Mouse (Mus musculus) liver, embryonic 11.5 days (tissue): ENCODE results near the gene Mdga2. TPM values are rescaled to one million over a fixed set of nuclear protein-coding genes. Genes with fewer than 3 reads are reported as not detected.

ENCODE experiments used
- ATAC-seq: fragments of 200-750 bp; cut with Nextera tagmentation; replicated peaks from 2 replicates; pipeline ENCODE4 v1.8.0; 2017; ENCODE audit warnings: moderate number of reproducible peaks, mild to moderate bottlenecking, moderate TSS enrichment, moderate library complexity; ENCODE audit not compliant: low FRiP score
- DNase-seq: peaks from one replicate; pipeline ENCODE4 v3.0.0-alpha.2; 2017; ENCODE audit warnings: low spot score
- H3K27ac ChIP-seq: fragments of 300-500 bp; sonication (generic); 2 replicates; pipeline ENCODE4 v1.5.1; 2014; ENCODE audit warnings: mild to moderate bottlenecking, low read depth, low read length, control low read depth
- H3K27me3 ChIP-seq: fragments of 300-500 bp; sonication (generic); replicated peaks from 2 replicates; pipeline ENCODE4 v1.6.1; 2014; ENCODE audit warnings: low read length, mixed read lengths; ENCODE audit not compliant: control insufficient read depth, insufficient read depth
- H3K36me3 ChIP-seq: fragments of 300-500 bp; sonication (generic); 2 replicates; pipeline ENCODE4 v1.6.1; 2014; ENCODE audit warnings: mild to moderate bottlenecking, low read length, moderate library complexity, mixed read lengths; ENCODE audit not compliant: control insufficient read depth, insufficient read depth
- H3K4me1 ChIP-seq: fragments of 300-500 bp; sonication (generic); replicated peaks from 2 replicates; pipeline ENCODE4 v1.6.1; 2014; ENCODE audit warnings: low read length, mixed read lengths; ENCODE audit not compliant: control insufficient read depth, insufficient read depth
- H3K4me2 ChIP-seq: fragments of 300-500 bp; sonication (generic); 2 replicates; pipeline ENCODE4 v1.6.1; 2014; ENCODE audit warnings: mild to moderate bottlenecking, control low read depth, moderate library complexity
- H3K4me3 ChIP-seq: fragments of 300-500 bp; sonication (generic); 2 replicates; pipeline ENCODE4 v1.5.1; 2014; ENCODE audit warnings: low read depth, low read length, control low read depth
- H3K9ac ChIP-seq: fragments of 300-500 bp; sonication (generic); 2 replicates; pipeline ENCODE4 v1.6.1; 2014; ENCODE audit warnings: low read depth, low read length, control low read depth
- H3K9me3 ChIP-seq: fragments of 300-500 bp; sonication (generic); 2 replicates; pipeline ENCODE4 v1.6.1; 2016; ENCODE audit warnings: low read length, inconsistent platforms, mixed read lengths; ENCODE audit not compliant: control insufficient read depth
- WGBS: fragments of 180-500 bp; shearing (Covaris S2); extraction: QIAGEN DNeasy Blood & Tissue Kit; methylation state at CpG from one replicate; pipeline ENCODE4 v1.1.7; 2014; 5-methylcytosine and 5-hydroxymethylcytosine counted together
- polyA plus RNA-seq: library from polyadenylated mRNA; unstranded; fragments of >200 nt; fragmentation: Nextera tagmentation; extraction: Ambion mirVana; gene quantifications from 2 replicates; pipeline ENCODE4 v1.2.1, GENCODE M21; 2014

Gene Mdga2
- polyA plus RNA-seq, 1 experiment from 2014 or later: 0.11 TPM

DNA sequence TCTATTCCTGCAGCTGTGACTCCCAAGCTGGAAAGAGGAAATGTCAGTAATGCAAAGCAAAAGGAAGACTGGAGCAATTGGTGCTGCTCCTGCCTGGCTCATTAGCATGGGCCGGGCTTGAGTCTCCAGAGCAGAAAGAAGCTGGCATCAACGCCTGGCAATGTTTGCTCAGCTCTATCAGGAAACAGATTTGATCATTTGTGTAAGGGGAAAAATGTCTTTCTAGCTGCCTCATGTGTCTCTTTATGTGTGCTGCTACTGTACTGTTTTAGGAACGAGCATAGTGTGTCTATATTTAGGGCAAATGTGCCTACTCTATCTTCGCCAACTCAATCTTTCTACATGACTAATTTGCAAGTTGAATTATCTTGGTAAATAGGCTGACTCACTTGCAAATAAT lies 211.0 kb downstream of the Mdga2 start:
- Histone ChIP-seq H3K4me3 (no peak overlapping the region), H3K9ac (no peak overlapping the region), H3K36me3 (no peaks in the 10 kb centered on the region), H3K4me2 (no peak overlapping the region), H3K27me3 (no peaks in the 10 kb centered on the region), H3K9me3 (no peaks in the 10 kb centered on the region), H3K4me1 (no peaks in the 10 kb centered on the region), H3K27ac (no peak overlapping the region)
- DNase-seq: no peak
- WGBS: 73% methylated on average over 4 of the region's 4 CpGs
- no peak for ATAC-seq

DNA sequence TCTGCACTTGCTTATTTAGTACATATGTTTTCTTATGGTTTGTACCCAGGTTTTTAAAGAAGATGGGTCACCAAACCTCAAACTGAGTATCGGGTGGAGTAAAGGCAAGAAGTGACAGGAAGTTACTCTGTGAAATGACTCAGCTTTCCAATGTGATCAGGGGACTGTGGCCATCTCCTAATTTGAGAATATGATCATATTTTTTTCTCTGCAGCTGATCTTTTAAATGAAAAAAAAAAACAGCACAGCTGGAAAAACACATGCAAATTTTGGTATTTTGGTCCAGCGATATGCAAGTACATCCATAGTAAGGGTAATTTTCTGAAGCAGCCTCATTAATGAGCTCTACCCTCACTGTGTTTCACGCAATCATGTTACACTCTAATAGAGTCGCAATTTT lies 212.0 kb downstream of the Mdga2 start:
- H3K9ac ChIP-seq: no peak overlapping the region
- 81% methylated on average over 4 of the region's 4 CpGs for WGBS

DNA sequence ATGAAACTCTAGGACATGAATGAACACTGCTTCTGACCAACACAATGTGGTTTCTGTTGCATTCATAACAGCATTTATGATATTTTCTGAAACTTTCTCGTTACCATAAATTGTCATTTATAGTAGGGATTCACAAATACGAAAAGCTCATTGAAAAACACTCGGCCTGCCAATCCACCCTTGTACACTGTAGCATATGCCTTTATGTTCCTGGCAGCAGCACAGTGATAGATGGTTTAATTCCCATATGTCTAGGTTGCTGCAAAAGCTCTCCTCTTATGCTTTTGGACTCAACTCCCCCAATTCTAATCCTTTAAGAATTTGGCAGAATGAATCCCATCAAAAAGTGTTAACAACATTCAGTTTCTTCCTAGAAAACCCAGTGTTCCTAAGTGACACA lies 213.2 kb downstream of the Mdga2 start:
- Histone ChIP-seq H3K27ac (no peak overlapping the region), H3K9ac (no peak overlapping the region), H3K27me3 (no peaks in the 10 kb centered on the region), H3K36me3 (no peaks in the 10 kb centered on the region), H3K4me3 (no peak overlapping the region), H3K9me3 (no peaks in the 10 kb centered on the region), H3K4me1 (no peaks in the 10 kb centered on the region), H3K4me2 (no peak overlapping the region)
- DNase-seq (no peak), ATAC-seq (no peak)
- 71% methylated on average over 3 of the region's 3 CpGs for WGBS

More for the DNA sequence above, 212.0 kb downstream of the Mdga2 start:
- Histone ChIP-seq H3K4me2 (no peak overlapping the region), H3K36me3 (no peaks in the 10 kb centered on the region), H3K4me1 (no peaks in the 10 kb centered on the region), H3K4me3 (no peak overlapping the region), H3K9me3 (no peaks in the 10 kb centered on the region), H3K27me3 (no peaks in the 10 kb centered on the region), H3K27ac (no peak overlapping the region)
- no peak for DNase-seq
- no peak for ATAC-seq

DNA sequence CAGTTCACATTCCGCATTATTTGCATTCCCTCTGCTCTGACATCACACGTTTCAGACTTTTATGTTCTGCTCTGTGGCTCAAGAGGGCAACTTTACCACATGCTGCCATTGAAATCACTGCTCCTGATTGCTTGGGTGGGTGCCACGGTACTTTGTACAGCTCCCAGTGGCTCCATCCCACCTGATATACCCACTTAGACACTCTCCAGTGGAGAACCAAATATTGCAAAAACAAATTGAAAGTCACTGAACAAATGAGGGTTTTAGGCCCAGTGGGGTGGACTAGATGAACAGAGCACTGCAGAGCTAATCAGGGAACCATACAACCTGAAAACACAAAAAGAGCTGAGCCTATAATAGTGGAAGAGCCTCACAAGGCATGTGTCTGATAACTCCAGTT lies 268.2 kb downstream of the Mdga2 start:
- no peak for ATAC-seq
- no peaks in the 10 kb centered on the region for H3K36me3 ChIP-seq
- H3K27ac ChIP-seq: no peak overlapping the region
- H3K27me3 ChIP-seq: no peaks in the 10 kb centered on the region
- no peaks in the 10 kb centered on the region for H3K9me3 ChIP-seq
- no peaks in the 10 kb centered on the region for H3K4me1 ChIP-seq
- no peak for DNase-seq
- 58% methylated on average over 3 of the region's 3 CpGs for WGBS
- no peak overlapping the region for H3K4me3 ChIP-seq
- H3K4me2 ChIP-seq: no peak overlapping the region
- no peak overlapping the region for H3K9ac ChIP-seq

DNA sequence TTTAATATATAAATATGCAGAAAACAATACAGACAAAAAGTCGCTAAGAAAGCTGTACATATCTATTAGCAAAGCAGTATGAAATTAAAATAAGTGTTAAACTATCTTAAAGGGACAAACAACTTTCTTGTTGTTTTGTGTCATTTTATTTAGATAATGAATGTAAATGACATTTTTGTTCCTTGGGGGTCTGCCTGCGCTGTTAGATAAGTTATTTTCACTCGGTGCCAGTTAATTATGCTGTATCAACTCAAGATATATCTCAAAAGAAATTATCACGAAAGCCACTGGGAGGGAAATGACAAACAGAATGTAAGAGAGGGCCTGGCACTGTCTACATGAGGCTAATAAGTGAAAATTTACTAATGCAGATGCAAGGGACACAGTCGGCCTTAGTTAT lies 306.6 kb downstream of the Mdga2 start:
- no peak overlapping the region for H3K4me3 ChIP-seq
- ATAC-seq (no peak), DNase-seq (no peak)
- no peak overlapping the region for H3K4me2 ChIP-seq
- H3K36me3 ChIP-seq: no peaks in the 10 kb centered on the region
- H3K27me3 ChIP-seq: no peaks in the 10 kb centered on the region
- no peaks in the 10 kb centered on the region for H3K9me3 ChIP-seq
- H3K9ac ChIP-seq: no peak overlapping the region
- 82% methylated on average over 5 of the region's 5 CpGs for WGBS
- no peak overlapping the region for H3K27ac ChIP-seq
- no peaks in the 10 kb centered on the region for H3K4me1 ChIP-seq

DNA sequence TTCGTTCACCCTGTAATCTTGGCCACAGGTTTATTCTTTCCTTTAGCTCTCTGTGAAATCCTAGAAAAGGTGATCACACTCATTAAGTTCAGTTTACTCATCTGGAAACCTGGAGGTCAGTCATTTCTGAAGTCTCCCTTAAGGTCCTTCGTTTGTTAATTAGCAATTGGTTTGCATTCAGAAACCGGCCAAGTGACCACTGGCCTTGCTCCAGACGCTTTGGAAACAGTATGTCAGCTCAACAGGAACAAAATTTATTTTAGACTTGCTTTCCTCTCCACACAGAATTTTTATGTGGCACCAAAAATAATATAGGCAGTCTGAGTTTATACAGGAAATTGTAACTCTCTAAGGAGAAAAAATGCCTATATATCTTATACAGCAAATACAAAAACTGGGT lies 323.0 kb downstream of the Mdga2 start:
- no peak for ATAC-seq
- Histone ChIP-seq H3K9me3 (no peaks in the 10 kb centered on the region), H3K4me1 (no peaks in the 10 kb centered on the region), H3K36me3 (no peaks in the 10 kb centered on the region), H3K4me2 (no peak overlapping the region), H3K4me3 (no peak overlapping the region), H3K9ac (no peak overlapping the region), H3K27ac (no peak overlapping the region), H3K27me3 (no peaks in the 10 kb centered on the region)
- DNase-seq: no peak
- WGBS: 78% methylated on average over 4 of the region's 4 CpGs

DNA sequence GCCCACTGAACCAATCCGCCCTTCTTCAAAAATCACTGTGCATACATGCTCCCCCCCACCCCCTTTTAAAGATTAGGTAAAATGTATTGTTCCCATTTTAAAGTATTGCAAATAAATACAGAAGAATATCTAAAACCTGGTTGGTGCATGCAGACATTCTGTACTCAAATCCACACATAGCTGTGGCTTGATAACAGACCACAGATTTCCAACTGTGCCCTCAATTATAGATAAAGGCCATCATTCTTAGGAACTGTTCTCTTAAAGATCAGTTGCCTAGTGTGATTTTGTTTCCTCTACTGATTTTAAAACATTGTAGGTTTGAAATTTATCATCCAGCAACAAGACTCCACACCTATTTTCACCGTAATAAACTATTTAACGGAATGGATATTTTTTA lies 325.6 kb downstream of the Mdga2 start:
- no peaks in the 10 kb centered on the region for H3K9me3 ChIP-seq
- ATAC-seq: no peak
- H3K9ac ChIP-seq: no peak overlapping the region
- WGBS: 87% methylated on average over 3 of the region's 3 CpGs
- DNase-seq: no peak
- H3K27ac ChIP-seq: no peak overlapping the region
- H3K4me3 ChIP-seq: no peak overlapping the region
- H3K27me3 ChIP-seq: no peaks in the 10 kb centered on the region
- H3K36me3 ChIP-seq: no peaks in the 10 kb centered on the region
- no peaks in the 10 kb centered on the region for H3K4me1 ChIP-seq
- H3K4me2 ChIP-seq: no peak overlapping the region

DNA sequence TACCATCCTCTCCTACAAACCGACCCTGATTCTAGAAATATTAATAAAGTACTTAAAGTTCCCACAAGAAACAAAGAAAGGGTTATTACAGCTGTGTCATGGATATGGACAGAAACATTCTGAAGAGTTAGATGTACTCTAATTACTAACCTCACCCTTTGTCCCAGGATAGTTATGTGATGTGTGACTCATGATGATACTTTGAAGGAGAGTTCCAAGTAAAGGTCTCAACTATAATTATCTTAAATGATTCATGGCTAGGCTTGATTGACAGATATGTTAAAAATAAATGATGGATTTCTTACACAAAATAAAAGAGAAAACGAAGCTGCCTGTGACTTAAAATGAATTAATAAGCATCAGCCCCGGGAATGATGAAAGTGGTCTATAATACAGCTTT lies 332.1 kb downstream of the Mdga2 start:
- DNase-seq (no peak), ATAC-seq (no peak)
- Histone ChIP-seq H3K4me2 (no peak overlapping the region), H3K4me3 (no peak overlapping the region), H3K27me3 (no peaks in the 10 kb centered on the region), H3K9ac (no peak overlapping the region), H3K9me3 (no peaks in the 10 kb centered on the region), H3K36me3 (no peaks in the 10 kb centered on the region), H3K27ac (no peak overlapping the region), H3K4me1 (no peaks in the 10 kb centered on the region)
- 74% methylated on average over 3 of the region's 3 CpGs for WGBS

DNA sequence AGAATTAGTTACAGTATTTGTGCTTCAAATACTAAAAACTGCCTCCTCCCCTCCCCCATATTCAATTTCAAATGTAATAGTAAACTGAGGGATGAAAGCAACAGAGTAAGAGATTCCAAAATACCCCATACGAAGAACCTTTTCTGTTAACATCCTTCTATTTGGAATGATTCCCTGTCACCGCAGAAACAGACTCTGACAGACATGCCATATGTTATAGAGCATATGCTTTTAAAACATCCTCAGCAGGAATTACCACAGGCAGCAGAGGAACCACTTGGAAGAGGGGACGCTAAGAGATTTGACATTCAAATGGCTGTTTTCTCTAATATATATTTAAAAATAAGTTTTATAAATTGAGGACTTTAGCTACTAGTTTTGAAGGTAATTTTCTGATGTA lies 333.1 kb downstream of the Mdga2 start:
- H3K9me3 ChIP-seq: no peaks in the 10 kb centered on the region
- no peaks in the 10 kb centered on the region for H3K27me3 ChIP-seq
- H3K36me3 ChIP-seq: no peaks in the 10 kb centered on the region
- no peak overlapping the region for H3K27ac ChIP-seq
- 85% methylated on average over 3 of the region's 3 CpGs for WGBS
- no peak for DNase-seq
- H3K4me1 ChIP-seq: no peaks in the 10 kb centered on the region
- no peak overlapping the region for H3K4me3 ChIP-seq
- H3K4me2 ChIP-seq: no peak overlapping the region
- H3K9ac ChIP-seq: no peak overlapping the region
- no peak for ATAC-seq
